Mouse (Mus musculus) intestine, embryonic 16.5 days (tissue): ENCODE measurements at regions not wholly inside any gene's neighbourhood (a gene's known extent, or its start where the extent isn't known, plus 50 kb on each side); places are given as distances from the start of the nearest gene placed in this dataset.
"Not testable (repeated sequence)": the region's sequence is repeated elsewhere in the genome, so short reads cannot be mapped to it uniquely, and the experiment has no call there.

Experiments
- ATAC-seq: fragments of 200-750 bp; cut with Nextera tagmentation; 2 replicates; pipeline ENCODE4 v1.8.0; 2017; ENCODE audit warnings: moderate TSS enrichment, moderate library complexity
- H3K27ac ChIP-seq: fragments of 300-500 bp; sonication (generic); 2 replicates; pipeline ENCODE4 v1.5.1; 2014; ENCODE audit warnings: mild to moderate bottlenecking, low read length
- H3K27me3 ChIP-seq: fragments of 300-500 bp; sonication (generic); replicated peaks from 2 replicates; pipeline ENCODE4 v1.6.1; 2014; ENCODE audit warnings: low read length, control low read depth, mixed read lengths; ENCODE audit not compliant: control insufficient read depth, insufficient read depth
- H3K36me3 ChIP-seq: fragments of 300-500 bp; sonication (generic); 2 replicates; pipeline ENCODE4 v1.6.1; 2014; ENCODE audit warnings: low read length, control low read depth; ENCODE audit not compliant: control insufficient read depth, insufficient read depth
- H3K4me1 ChIP-seq: fragments of 300-500 bp; sonication (generic); 2 replicates; pipeline ENCODE4 v1.6.1; 2014; ENCODE audit warnings: low read length, control low read depth, mixed read lengths; ENCODE audit not compliant: control insufficient read depth, insufficient read depth
- H3K4me2 ChIP-seq: fragments of 300-500 bp; sonication (generic); 2 replicates; pipeline ENCODE4 v1.6.1; 2014; ENCODE audit warnings: low read depth, low read length, control low read depth
- H3K4me3 ChIP-seq: fragments of 300-500 bp; sonication (generic); 2 replicates; pipeline ENCODE4 v1.5.1; 2014; ENCODE audit warnings: mild to moderate bottlenecking, low read length
- H3K9ac ChIP-seq: fragments of 300-500 bp; sonication (generic); 2 replicates; pipeline ENCODE4 v1.6.1; 2014; ENCODE audit warnings: low read depth, low read length
- H3K9me3 ChIP-seq: fragments of 300-500 bp; sonication (generic); 2 replicates; pipeline ENCODE4 v1.6.1; 2016; ENCODE audit warnings: low read length, control low read depth; ENCODE audit not compliant: control insufficient read depth
- WGBS: fragments of 180-500 bp; shearing (Covaris S2); extraction: QIAGEN DNeasy Blood & Tissue Kit; methylation state at CpG from one replicate; pipeline ENCODE4 v1.1.7; 2014; 5-methylcytosine and 5-hydroxymethylcytosine counted together

GRCm38 (mm10) chr17:13487291-13488215, 133.2 kb downstream of the Tcp10c start:
- H3K27ac ChIP-seq, result no peak overlapping the region
- WGBS, result 72% methylated on average over 10 of the region's 10 CpGs
- H3K9me3 ChIP-seq, result no peaks in the 10 kb centered on the region
- H3K9ac ChIP-seq, result no peak overlapping the region
- H3K36me3 ChIP-seq, result no peaks in the 10 kb centered on the region
- no peak overlapping the region for H3K4me2 ChIP-seq
- no peaks in the 10 kb centered on the region; the same call in 1 of the 2 replicates for H3K4me1 ChIP-seq
- H3K4me3 ChIP-seq, result no peak overlapping the region
- H3K27me3 ChIP-seq, result no peaks in the 10 kb centered on the region
- ATAC-seq, result peak; percentile 66

- 75% methylated on average over 9 of the region's 9 CpGs for WGBS
- no peaks in the 10 kb centered on the region for H3K9me3 ChIP-seq
- H3K27ac ChIP-seq, result no peak overlapping the region
- no peaks in the 10 kb centered on the region for H3K36me3 ChIP-seq
- H3K27me3 ChIP-seq, result no peaks in the 10 kb centered on the region
- ATAC-seq, result no peak
- H3K4me3 ChIP-seq, result no peak overlapping the region
- H3K9ac ChIP-seq, result no peak overlapping the region
- H3K4me1 ChIP-seq, result no peaks in the 10 kb centered on the region; the same call in 1 of the 2 replicates
- no peak overlapping the region for H3K4me2 ChIP-seq
These were observed 134.4 kb downstream of the Tcp10c start for GRCm38 (mm10) chr17:13488608-13489324.

DNA sequence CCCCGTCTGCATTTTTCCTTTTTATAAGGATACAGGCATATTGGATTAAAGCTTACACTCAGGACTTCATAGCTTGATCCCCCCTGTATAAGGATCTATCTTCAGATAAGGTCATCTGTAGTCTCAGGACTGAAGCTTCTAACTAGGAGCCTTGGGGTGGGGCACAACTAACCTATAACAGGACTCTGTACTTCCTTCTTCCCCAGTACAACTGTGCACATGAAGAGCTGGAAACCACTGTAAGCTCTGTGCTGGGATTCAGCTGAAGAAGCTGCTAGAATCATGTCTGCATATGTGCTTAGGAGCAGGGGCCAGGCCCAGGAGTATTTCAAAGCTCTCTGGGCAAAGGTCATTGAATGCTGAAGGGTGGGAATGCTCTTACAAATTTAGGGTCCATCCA, 137.9 kb downstream of the Tcp10c start:
- not testable (repeated sequence) for H3K36me3 ChIP-seq, H3K27ac ChIP-seq, H3K9ac ChIP-seq, H3K4me2 ChIP-seq, H3K27me3 ChIP-seq, H3K9me3 ChIP-seq, H3K4me3 ChIP-seq, H3K4me1 ChIP-seq
- WGBS, result 88% methylated on average over 1 of the region's 1 CpGs
- ATAC-seq, result peak; percentile 73

GRCm38 (mm10) chr17:13492649-13493277, 138.4 kb downstream of the Tcp10c start:
- ATAC-seq, result peak; percentile 76
- 26% methylated on average over 3 of the region's 7 CpGs for WGBS

GRCm38 (mm10) chr17:13493866-13494265, 139.5 kb downstream of the Tcp10c start:
- H3K4me2 ChIP-seq, H3K36me3 ChIP-seq, H3K4me1 ChIP-seq, ATAC-seq, H3K9ac ChIP-seq, H3K4me3 ChIP-seq, H3K27ac ChIP-seq, H3K9me3 ChIP-seq, H3K27me3 ChIP-seq: not testable (repeated sequence)
- 82% methylated on average over 3 of the region's 3 CpGs for WGBS

More at GRCm38 (mm10) chr17:13492649-13493277, 138.4 kb downstream of the Tcp10c start:
- H3K9ac ChIP-seq, H3K27ac ChIP-seq, H3K4me2 ChIP-seq, H3K4me1 ChIP-seq, H3K36me3 ChIP-seq, H3K9me3 ChIP-seq, H3K27me3 ChIP-seq, H3K4me3 ChIP-seq: not testable (repeated sequence)

GRCm38 (mm10) chr17:13494475-13494874, 140.1 kb downstream of the Tcp10c start:
- WGBS, result no CpG with 5 or more reads among the region's 1 CpGs
- not testable (repeated sequence) for H3K36me3 ChIP-seq, H3K9ac ChIP-seq, H3K27ac ChIP-seq, ATAC-seq, H3K4me1 ChIP-seq, H3K27me3 ChIP-seq, H3K4me3 ChIP-seq, H3K9me3 ChIP-seq, H3K4me2 ChIP-seq

DNA sequence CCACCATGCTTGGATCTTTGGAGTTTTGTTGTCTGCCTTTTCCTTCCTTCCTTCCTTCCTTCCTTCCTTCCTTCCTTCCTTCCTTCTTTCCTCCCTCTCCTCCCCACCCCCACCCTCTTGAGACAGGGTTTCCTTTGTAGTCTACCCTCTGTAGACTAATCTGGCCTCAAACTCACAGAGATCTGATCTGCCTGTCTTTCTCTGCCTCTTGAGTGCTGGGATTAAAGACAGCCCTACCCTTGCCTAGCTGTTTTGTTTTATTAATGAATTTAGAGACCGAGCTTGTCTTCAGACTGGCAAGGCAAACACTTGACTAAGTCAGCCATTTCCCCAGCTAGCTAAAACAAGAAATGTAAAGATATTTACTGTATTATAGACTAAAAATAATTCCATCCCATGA, 150.0 kb downstream of the Tcp10c start:
- H3K27me3 ChIP-seq, ATAC-seq, H3K4me2 ChIP-seq, H3K4me1 ChIP-seq, H3K4me3 ChIP-seq, H3K9me3 ChIP-seq, H3K9ac ChIP-seq, H3K36me3 ChIP-seq, H3K27ac ChIP-seq: not testable (repeated sequence)
- 69% methylated on average over 1 of the region's 1 CpGs for whole genome bisulfite sequencing

- H3K4me1 ChIP-seq, H3K4me3 ChIP-seq, H3K9me3 ChIP-seq, H3K36me3 ChIP-seq, H3K27ac ChIP-seq, H3K4me2 ChIP-seq, H3K27me3 ChIP-seq, H3K9ac ChIP-seq: not testable (repeated sequence)
- ATAC-seq, result peak; percentile 72
- WGBS, result 47% methylated on average over 8 of the region's 9 CpGs
These were observed 150.5 kb downstream of the Tcp10c start for GRCm38 (mm10) chr17:13504827-13505268.

- not testable (repeated sequence) for H3K27me3 ChIP-seq, H3K4me3 ChIP-seq, H3K4me1 ChIP-seq, H3K4me2 ChIP-seq, ATAC-seq, H3K27ac ChIP-seq, H3K36me3 ChIP-seq, H3K9me3 ChIP-seq, H3K9ac ChIP-seq
- 50% methylated on average over 2 of the region's 3 CpGs for WGBS
These were observed 153.2 kb downstream of the Tcp10c start for GRCm38 (mm10) chr17:13507397-13508063.
